Comparison of ENCODE assay signal across 22 mouse cellular contexts in the genomic region with DNA sequence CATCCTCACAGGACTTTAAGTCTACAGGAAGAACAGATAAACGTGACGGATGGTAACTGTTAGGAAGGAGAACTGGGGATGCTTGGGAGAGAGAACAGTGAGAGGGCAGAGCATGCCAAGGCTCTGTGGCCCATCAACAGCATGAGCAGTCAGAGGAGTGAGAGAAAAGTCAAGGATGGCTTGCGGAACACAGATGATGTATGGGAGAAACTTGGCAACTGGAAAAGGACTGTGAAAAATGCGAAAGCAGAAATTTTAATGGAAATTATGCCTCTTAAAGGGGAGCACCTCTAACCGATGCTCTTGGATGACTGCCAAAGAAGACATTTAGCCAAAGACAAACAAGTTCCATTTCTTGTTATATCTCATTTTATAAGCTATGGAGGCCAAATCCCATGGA.
A peak's percentile ranks its signal among the peaks of the same experiment; 100 is the strongest.
DNase-seq lines count a peak whose midpoint lies in the region; ATAC-seq and TF ChIP-seq lines count a peak whose summit lies in the region.
"Had no signal": no experiment of that assay in that cellular context is flagged by ENCODE, and none has a peak within 500 bp of the region (broad histone marks: within the 10 kb centered on the region; RNA-seq: fewer than 3 reads in every experiment).

No protein-coding gene starts in this region.

- H3K4me1 ChIP-seq in hindbrain, postnatal 0 days (ENCODE audit: insufficient read depth, low read length) = peaks cover 11% of the 10 kb centered on the region; the same call in 1 of the 2 replicates
- peaks cover 9% of the 10 kb centered on the region for H3K4me1 ChIP-seq in hindbrain, embryonic 16.5 days (ENCODE audit: control insufficient read depth, insufficient read depth, low read depth, low read length)
- peaks cover 13% of the 10 kb centered on the region; the same call in 1 of the 2 replicates for H3K4me1 ChIP-seq in embryonic facial prominence, embryonic 14.5 days (ENCODE audit: control insufficient read depth, insufficient read depth, low read length)
- no peaks in the 10 kb centered on the region for H3K4me1 ChIP-seq in cerebellum, adult 2 months (ENCODE audit: control insufficient read depth, insufficient read depth, low read length)

- no peak for TF ChIP-seq POLR2A in cerebellum, adult 2 months (IDR thresholded peaks at IDR 0.05; ENCODE audit: borderline replicate concordance, insufficient read depth, low read length)

- intact Hi-C loops in heart, postnatal 25 days (cut with DNase I) = no loop called here

- WGBS in hindbrain, postnatal 0 days = 50% methylated on average over 5 of the region's 5 CpGs
- 71% methylated on average over 5 of the region's 5 CpGs for WGBS in hindbrain, embryonic 16.5 days
- WGBS in embryonic facial prominence, embryonic 14.5 days = 48% methylated on average over 5 of the region's 5 CpGs
- WGBS in cerebellum, adult 2 months = 27% methylated on average over 5 of the region's 5 CpGs

- H3K9ac ChIP-seq in hindbrain, postnatal 0 days (replicated peaks; ENCODE audit: low read length) = no peak overlapping the region
- H3K9ac ChIP-seq in hindbrain, embryonic 16.5 days (ENCODE audit: low read depth, low read length) = no peak overlapping the region
- H3K9ac ChIP-seq in embryonic facial prominence, embryonic 14.5 days (ENCODE audit: low read depth, low read length) = no peak overlapping the region
- H3K9ac ChIP-seq: neural tube, embryonic 15.5 days had no signal

- no peaks in the 10 kb centered on the region for H3K9me3 ChIP-seq in hindbrain, postnatal 0 days (ENCODE audit: low read length)
- H3K9me3 ChIP-seq in hindbrain, embryonic 16.5 days (ENCODE audit: control insufficient read depth, low read length) = no peaks in the 10 kb centered on the region
- H3K9me3 ChIP-seq in embryonic facial prominence, embryonic 14.5 days (ENCODE audit: control insufficient read depth, low read length) = no peaks in the 10 kb centered on the region
- H3K9me3 ChIP-seq: hindbrain, embryonic 10.5 days; midbrain, embryonic 10.5 days; neural tube, embryonic 15.5 days had no signal

- H3K27me3 ChIP-seq in hindbrain, postnatal 0 days (ENCODE audit: insufficient read depth, low read length) = no peaks in the 10 kb centered on the region
- no peaks in the 10 kb centered on the region for H3K27me3 ChIP-seq in hindbrain, embryonic 16.5 days (replicated peaks; ENCODE audit: control insufficient read depth, insufficient read depth, low read length)
- no peaks in the 10 kb centered on the region for H3K27me3 ChIP-seq in embryonic facial prominence, embryonic 14.5 days (replicated peaks; ENCODE audit: control insufficient read depth, insufficient read depth, low read length)
- H3K27me3 ChIP-seq in cerebellum, adult 2 months (ENCODE audit: control insufficient read depth, insufficient read depth, low read length) = no peaks in the 10 kb centered on the region; the same call in 1 of the 2 replicates
- H3K27me3 ChIP-seq: neural tube, embryonic 15.5 days had no signal

- H3K27ac ChIP-seq in hindbrain, postnatal 0 days = no peak overlapping the region
- no peak overlapping the region for H3K27ac ChIP-seq in hindbrain, embryonic 16.5 days (ENCODE audit: low read depth, low read length)
- peak overlapping the region; percentile 4; the same call in 1 of the 2 replicates for H3K27ac ChIP-seq in embryonic facial prominence, embryonic 14.5 days (replicated peaks; ENCODE audit: low read depth, low read length)
- H3K27ac ChIP-seq in cerebellum, adult 2 months (ENCODE audit: insufficient read depth, low read length) = no peak overlapping the region
- H3K27ac ChIP-seq: hindbrain, embryonic 10.5 days; kidney, postnatal 0 days; left cerebral cortex, adult 2 months; midbrain, embryonic 10.5 days; neural tube, embryonic 15.5 days had no signal

- no peak for TF ChIP-seq CTCF in hindbrain, postnatal 0 days (IDR thresholded peaks at IDR 0.05; ENCODE audit: low read depth)
- TF ChIP-seq CTCF in cerebellum, adult 2 months (IDR thresholded peaks at IDR 0.05; ENCODE audit: borderline replicate concordance, insufficient read depth, low read depth, low read length) = no peak

- H3K36me3 ChIP-seq in hindbrain, postnatal 0 days (ENCODE audit: insufficient read depth, low read length) = no peaks in the 10 kb centered on the region
- no peaks in the 10 kb centered on the region for H3K36me3 ChIP-seq in hindbrain, embryonic 16.5 days (ENCODE audit: control insufficient read depth, insufficient read depth, low read length)
- H3K36me3 ChIP-seq in embryonic facial prominence, embryonic 14.5 days (ENCODE audit: control insufficient read depth, insufficient read depth, low read length) = no peaks in the 10 kb centered on the region
- H3K36me3 ChIP-seq: hindbrain, embryonic 10.5 days; midbrain, embryonic 10.5 days; neural tube, embryonic 15.5 days had no signal

- ATAC-seq in hindbrain, postnatal 0 days = no peak
- ATAC-seq in hindbrain, embryonic 16.5 days = no peak
- ATAC-seq in embryonic facial prominence, embryonic 14.5 days (ENCODE audit: low read depth) = no peak
- ATAC-seq: lung, postnatal 0 days had no signal

- no peak overlapping the region for H3K4me3 ChIP-seq in hindbrain, postnatal 0 days (ENCODE audit: low read length)
- no peak overlapping the region for H3K4me3 ChIP-seq in hindbrain, embryonic 16.5 days (ENCODE audit: low read length)
- H3K4me3 ChIP-seq in embryonic facial prominence, embryonic 14.5 days (ENCODE audit: low read depth, low read length) = no peak overlapping the region
- H3K4me3 ChIP-seq in cerebellum, adult 2 months (replicated peaks; ENCODE audit: insufficient read depth, low read depth, low read length) = no peak overlapping the region
- H3K4me3 ChIP-seq: hindbrain, embryonic 10.5 days; left cerebral cortex, adult 2 months; midbrain, embryonic 10.5 days; neural tube, embryonic 15.5 days had no signal

- peak; percentile 68 for DNase-seq in adrenal gland, adult 2 months
- no peak for DNase-seq in adrenal gland, postnatal 25 days
- peak; percentile 13 for DNase-seq in hindbrain, postnatal 0 days (ENCODE audit: low spot score)
- DNase-seq in adrenal gland, adult 8-10 months = peak; percentile 49
- peak; percentile 83 for DNase-seq in embryonic facial prominence, embryonic 14.5 days (ENCODE audit: low spot score)
- no peak for DNase-seq in heart, postnatal 25 days (ENCODE audit: low spot score)
- DNase-seq in cerebellum, adult 2 months = no peak
- DNase-seq: cerebellum, adult 11 months; gastrocnemius, postnatal 14 days; heart, adult 11 months; kidney, adult 18-20 months; liver; right cerebral cortex, adult 18-20 months; thymus, postnatal 25 days had no signal

- no peak overlapping the region for H3K4me2 ChIP-seq in hindbrain, postnatal 0 days (ENCODE audit: low read depth, low read length)
- no peak overlapping the region for H3K4me2 ChIP-seq in hindbrain, embryonic 16.5 days (ENCODE audit: low read length)
- H3K4me2 ChIP-seq in embryonic facial prominence, embryonic 14.5 days (ENCODE audit: low read depth, low read length) = no peak overlapping the region
- H3K4me2 ChIP-seq: heart, embryonic 11.5 days; neural tube, embryonic 15.5 days had no signal

Comparison
In these comparisons a context has a peak if more than half of its experiments do, and no peak if none do; other contexts are left out.
1. DNase-seq: peak in adrenal gland, adult 2 months (single experiment), hindbrain, postnatal 0 days (single experiment), adrenal gland, adult 8-10 months (single experiment) and embryonic facial prominence, embryonic 14.5 days (single experiment); none in adrenal gland, postnatal 25 days (single experiment), heart, postnatal 25 days (single experiment) and cerebellum, adult 2 months (0 of 2).